Mouse (Mus musculus) embryo, embryonic 11 days (tissue): ENCODE measurements around the gene Tcte2.
A peak's percentile ranks its signal among the peaks of the same experiment; 100 is the strongest.

Source experiments
- DNase-seq: peaks from one replicate; pipeline ENCODE4 v3.0.0-alpha.2; 2015

The Tcte2 gene

GRCm38 (mm10) chr17:13716336-13716735 is 45.3 kb downstream of the Tcte2 start:
- DNase-seq, result no peak

GRCm38 (mm10) chr17:13715511-13715910 is 46.1 kb downstream of the Tcte2 start:
- no peak for DNase-seq

GRCm38 (mm10) chr17:13714654-13715053 is 47.0 kb downstream of the Tcte2 start:
- DNase-seq, result no peak

GRCm38 (mm10) chr17:13714128-13714527 is 47.5 kb downstream of the Tcte2 start:
- DNase-seq, result no peak

- no peak for DNase-seq
Observed at GRCm38 (mm10) chr17:13712518-13712917, 49.1 kb downstream of the Tcte2 start.

- DNase-seq, result no peak
Observed at GRCm38 (mm10) chr17:13712116-13712515, 49.5 kb downstream of the Tcte2 start.

GRCm38 (mm10) chr17:13711173-13711572 is 50.5 kb downstream of the Tcte2 start:
- no peak for DNase-seq

- peak; percentile 60 for DNase-seq
Observed at GRCm38 (mm10) chr17:13705481-13705921, 56.1 kb downstream of the Tcte2 start.

- no peak for DNase-seq
Observed at GRCm38 (mm10) chr17:13703611-13704320, 57.9 kb downstream of the Tcte2 start.

- DNase-seq, result peak; percentile 85
Observed at GRCm38 (mm10) chr17:13700131-13701016, 61.3 kb downstream of the Tcte2 start.

GRCm38 (mm10) chr17:13699716-13700115 is 61.9 kb downstream of the Tcte2 start:
- no peak for DNase-seq

GRCm38 (mm10) chr17:13698194-13698593 is 63.4 kb downstream of the Tcte2 start:
- no peak for DNase-seq

- DNase-seq, result no peak
Observed at GRCm38 (mm10) chr17:13697646-13698045, 64.0 kb downstream of the Tcte2 start.

- no peak for DNase-seq
Observed at GRCm38 (mm10) chr17:13695881-13696280, 65.7 kb downstream of the Tcte2 start.

- no peak for DNase-seq
Observed at GRCm38 (mm10) chr17:13695211-13695610, 66.4 kb downstream of the Tcte2 start.

- DNase-seq, result no peak
Observed at GRCm38 (mm10) chr17:13694181-13694580, 67.4 kb downstream of the Tcte2 start.

- no peak for DNase-seq
Observed at GRCm38 (mm10) chr17:13687656-13688055, 74.0 kb downstream of the Tcte2 start.

GRCm38 (mm10) chr17:13687086-13687485 is 74.5 kb downstream of the Tcte2 start:
- no peak for DNase-seq

GRCm38 (mm10) chr17:13685621-13686020 is 76.0 kb downstream of the Tcte2 start:
- DNase-seq, result no peak

GRCm38 (mm10) chr17:13684256-13684655 is 77.4 kb downstream of the Tcte2 start:
- no peak for DNase-seq

- peak; percentile 80 for DNase-seq
Observed at GRCm38 (mm10) chr17:13683411-13684174, 78.0 kb downstream of the Tcte2 start.

GRCm38 (mm10) chr17:13683027-13683410 is 78.6 kb downstream of the Tcte2 start:
- no peak for DNase-seq

GRCm38 (mm10) chr17:13682378-13683026 is 79.1 kb downstream of the Tcte2 start:
- DNase-seq, result no peak
